In genomic region chr8:8821119-8821518, GRCm38 (mm10) we compare ENCODE assay signal across 23 mouse cellular contexts.
DNase-seq lines count a peak whose midpoint lies in the region; ATAC-seq and TF ChIP-seq lines count a peak whose summit lies in the region.
"Had no signal": no experiment of that assay in that cellular context is flagged by ENCODE, and none has a peak within 500 bp of the region (broad histone marks: within the 10 kb centered on the region; RNA-seq: fewer than 3 reads in every experiment).

No protein-coding gene starts in this region.

- no peak overlapping the region for H3K9ac ChIP-seq in heart, embryonic 14.5 days (ENCODE audit: low read length)
- H3K9ac ChIP-seq in heart, embryonic 11.5 days (ENCODE audit: low read depth, low read length) = no peak overlapping the region
- H3K9ac ChIP-seq in lung, embryonic 14.5 days = no peak overlapping the region
- no peak overlapping the region for H3K9ac ChIP-seq in midbrain, postnatal 0 days (replicated peaks; ENCODE audit: low read length, poor library complexity, severe bottlenecking)
- no peak overlapping the region for H3K9ac ChIP-seq in midbrain, embryonic 15.5 days
- H3K9ac ChIP-seq: embryonic facial prominence, embryonic 13.5 days; hindbrain, embryonic 14.5 days had no signal

- no peak for ATAC-seq in heart, embryonic 14.5 days (ENCODE audit: insufficient number of reproducible peaks, insufficient read depth, low FRiP score, low read depth)
- no peak for ATAC-seq in heart, embryonic 11.5 days (replicated peaks; ENCODE audit: insufficient number of reproducible peaks, low FRiP score, low TSS enrichment)
- ATAC-seq in lung, embryonic 14.5 days (ENCODE audit: insufficient read depth) = peak; percentile 83
- no peak for ATAC-seq in midbrain, postnatal 0 days (ENCODE audit: low FRiP score)
- ATAC-seq in midbrain, embryonic 15.5 days (replicated peaks) = no peak
- ATAC-seq: activated CD4-positive, CD25-positive, alpha-beta regulatory T cell, adult 4 months; forebrain, embryonic 16.5 days had no signal

- H3K27me3 ChIP-seq in heart, embryonic 14.5 days (ENCODE audit: control insufficient read depth, insufficient read depth, low read length) = no peaks in the 10 kb centered on the region
- H3K27me3 ChIP-seq in heart, embryonic 11.5 days (ENCODE audit: control insufficient read depth, insufficient read depth, low read length) = no peaks in the 10 kb centered on the region
- no peaks in the 10 kb centered on the region for H3K27me3 ChIP-seq in lung, embryonic 14.5 days (ENCODE audit: insufficient read depth, low read length)
- H3K27me3 ChIP-seq in midbrain, postnatal 0 days (ENCODE audit: insufficient read depth, low read length) = no peaks in the 10 kb centered on the region
- no peaks in the 10 kb centered on the region for H3K27me3 ChIP-seq in midbrain, embryonic 15.5 days (replicated peaks)
- H3K27me3 ChIP-seq: embryonic facial prominence, embryonic 13.5 days; megakaryocyte, embryonic 14.5 days had no signal

- peaks cover 10 to 14% of the 10 kb centered on the region in 2 experiments for H3K4me1 ChIP-seq in heart, embryonic 14.5 days (ENCODE audit: control insufficient read depth in 2 of 2, insufficient read depth in 2 of 2, low read length in 2 of 2)
- peaks cover 8% of the 10 kb centered on the region for H3K4me1 ChIP-seq in heart, embryonic 11.5 days (ENCODE audit: control insufficient read depth, insufficient read depth, low read length)
- H3K4me1 ChIP-seq in lung, embryonic 14.5 days (ENCODE audit: insufficient read depth) = peaks cover 25% of the 10 kb centered on the region
- H3K4me1 ChIP-seq in midbrain, postnatal 0 days (ENCODE audit: insufficient read depth, low read length) = no peaks in the 10 kb centered on the region
- H3K4me1 ChIP-seq in midbrain, embryonic 15.5 days = 0 out of 2 replicates have a peak, but pooled peaks cover 2% of the 10 kb centered on the region
- H3K4me1 ChIP-seq: embryonic facial prominence, embryonic 13.5 days; megakaryocyte, embryonic 14.5 days had no signal

- 33% methylated on average over 6 of the region's 6 CpGs for WGBS in heart, embryonic 14.5 days
- 51% methylated on average over 6 of the region's 6 CpGs for WGBS in heart, embryonic 11.5 days (ENCODE audit: insufficient replicate concordance)
- WGBS in lung, embryonic 14.5 days = 11% methylated on average over 6 of the region's 6 CpGs
- 47% methylated on average over 6 of the region's 6 CpGs for WGBS in midbrain, postnatal 0 days
- WGBS in midbrain, embryonic 15.5 days = 55% methylated on average over 6 of the region's 6 CpGs

- peak; percentile 97 for DNase-seq in lung, embryonic 14.5 days
- no peak for DNase-seq in lung, postnatal 36 days
- DNase-seq in midbrain, postnatal 0 days (ENCODE audit: low spot score) = peak; percentile 42
- no peak for DNase-seq in adipocyte (ENCODE audit: low spot score)
- DNase-seq: adrenal gland, postnatal 10 days; cerebellum, adult 2 months; cerebellum, postnatal 25 days; gastrocnemius, postnatal 14 days; heart, adult 11 months; heart, postnatal 14 days; kidney, adult 8-10 months; kidney, postnatal 14 days; left cerebral cortex, postnatal 4 days; thymus, adult 2 months; thymus, postnatal 4 days had no signal

- no peak for TF ChIP-seq CTCF in lung, embryonic 14.5 days (IDR thresholded peaks at IDR 0.05; ENCODE audit: low read depth)
- TF ChIP-seq CTCF in midbrain, postnatal 0 days (IDR thresholded peaks at IDR 0.05) = no peak

- H3K9me3 ChIP-seq in heart, embryonic 14.5 days (ENCODE audit: control insufficient read depth, low read length) = no peaks in the 10 kb centered on the region
- H3K9me3 ChIP-seq in heart, embryonic 11.5 days (replicated peaks; ENCODE audit: control insufficient read depth, low read length) = no peaks in the 10 kb centered on the region
- H3K9me3 ChIP-seq in lung, embryonic 14.5 days (ENCODE audit: low read depth, low read length) = no peaks in the 10 kb centered on the region
- no peaks in the 10 kb centered on the region for H3K9me3 ChIP-seq in midbrain, postnatal 0 days (ENCODE audit: low read length)
- H3K9me3 ChIP-seq in midbrain, embryonic 15.5 days = no peaks in the 10 kb centered on the region
- H3K9me3 ChIP-seq: embryonic facial prominence, embryonic 13.5 days had no signal

- 0 out of 2 replicates have a peak overlapping the region, but pooled peaks have one; percentile 5 for H3K4me2 ChIP-seq in heart, embryonic 14.5 days (ENCODE audit: low read length)
- no peak overlapping the region for H3K4me2 ChIP-seq in heart, embryonic 11.5 days
- H3K4me2 ChIP-seq in lung, embryonic 14.5 days = peak overlapping the region; percentile 33; the same call in 1 of the 2 replicates
- H3K4me2 ChIP-seq in midbrain, postnatal 0 days (ENCODE audit: low read depth, low read length, poor library complexity, severe bottlenecking) = no peak overlapping the region
- no peak overlapping the region for H3K4me2 ChIP-seq in midbrain, embryonic 15.5 days
- H3K4me2 ChIP-seq: embryonic facial prominence, embryonic 13.5 days; hindbrain, embryonic 14.5 days had no signal

- no peaks in the 10 kb centered on the region for H3K36me3 ChIP-seq in heart, embryonic 14.5 days (ENCODE audit: control insufficient read depth, insufficient read depth, low read length)
- no peaks in the 10 kb centered on the region for H3K36me3 ChIP-seq in heart, embryonic 11.5 days (ENCODE audit: control insufficient read depth, insufficient read depth, low read length)
- no peaks in the 10 kb centered on the region for H3K36me3 ChIP-seq in lung, embryonic 14.5 days (ENCODE audit: insufficient read depth)
- no peaks in the 10 kb centered on the region for H3K36me3 ChIP-seq in midbrain, postnatal 0 days (ENCODE audit: insufficient read depth, low read length)
- H3K36me3 ChIP-seq in midbrain, embryonic 15.5 days (replicated peaks) = no peaks in the 10 kb centered on the region
- H3K36me3 ChIP-seq: embryonic facial prominence, embryonic 13.5 days had no signal

- H3K4me3 ChIP-seq in heart, embryonic 14.5 days (ENCODE audit: control insufficient read depth in 1 of 2, insufficient read depth in 1 of 2, low read depth in 1 of 2, low read length in 2 of 2) = no peak overlapping the region
- no peak overlapping the region for H3K4me3 ChIP-seq in heart, embryonic 11.5 days (ENCODE audit: low read depth, low read length)
- no peak overlapping the region for H3K4me3 ChIP-seq in lung, embryonic 14.5 days (ENCODE audit: low read depth, low read length)
- H3K4me3 ChIP-seq in midbrain, postnatal 0 days (ENCODE audit: low read depth, low read length) = no peak overlapping the region
- no peak overlapping the region for H3K4me3 ChIP-seq in midbrain, embryonic 15.5 days
- H3K4me3 ChIP-seq: embryonic facial prominence, embryonic 13.5 days; megakaryocyte, embryonic 14.5 days had no signal

- peak overlapping the region; percentile 7 to 34; a peak in 2 of 4 replicates for H3K27ac ChIP-seq in heart, embryonic 14.5 days (replicated peaks in 1 of 2; ENCODE audit: control insufficient read depth in 1 of 2, insufficient read depth in 1 of 2, low read depth in 2 of 2, low read length in 2 of 2)
- no peak overlapping the region for H3K27ac ChIP-seq in heart, embryonic 11.5 days (ENCODE audit: low read depth, low read length)
- H3K27ac ChIP-seq in lung, embryonic 14.5 days (ENCODE audit: low read depth) = peak overlapping the region; percentile 79
- H3K27ac ChIP-seq in midbrain, postnatal 0 days (ENCODE audit: low read depth, low read length) = no peak overlapping the region
- no peak overlapping the region for H3K27ac ChIP-seq in midbrain, embryonic 15.5 days
- H3K27ac ChIP-seq: embryonic facial prominence, embryonic 13.5 days; hindbrain, embryonic 14.5 days had no signal

Comparison
In these comparisons a context has a peak if more than half of its experiments do, and no peak if none do; other contexts are left out.
1. H3K27ac ChIP-seq: peak in heart, embryonic 14.5 days (2 of 2) and lung, embryonic 14.5 days (single experiment); none in heart, embryonic 11.5 days (single experiment), midbrain, postnatal 0 days (single experiment) and midbrain, embryonic 15.5 days (single experiment).
2. H3K4me2 ChIP-seq: peak in heart, embryonic 14.5 days (single experiment) and lung, embryonic 14.5 days (single experiment); none in heart, embryonic 11.5 days (single experiment), midbrain, postnatal 0 days (single experiment) and midbrain, embryonic 15.5 days (single experiment).
3. DNase-seq: peak in lung, embryonic 14.5 days (single experiment) and midbrain, postnatal 0 days (single experiment); none in lung, postnatal 36 days (single experiment) and adipocyte (single experiment).